Mouse (Mus musculus): ENCODE data around the gene Fam69a.
"Not testable (repeated sequence)": the region's sequence is repeated elsewhere in the genome, so short reads cannot be mapped to it uniquely, and the experiment has no call there.

Gene Fam69a

DNA sequence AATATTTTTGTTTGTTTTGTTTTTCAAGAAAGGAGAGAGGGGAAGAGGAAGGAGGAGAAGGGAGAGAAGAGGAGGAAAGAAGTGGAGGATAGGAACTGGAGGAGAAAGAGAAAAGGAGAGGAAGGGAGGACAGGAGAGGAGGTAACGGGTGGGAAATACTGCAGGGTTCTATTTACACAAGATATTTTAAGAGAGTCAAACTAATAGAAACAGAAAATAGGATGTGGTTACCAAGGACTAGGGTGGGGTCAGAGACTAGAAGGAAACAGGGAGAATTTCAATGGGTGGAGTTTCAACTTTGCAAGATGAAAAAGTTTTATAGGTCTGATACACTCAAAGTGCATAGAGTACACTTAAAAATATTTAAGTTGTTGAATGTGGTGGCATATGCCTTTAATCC is 7.0 kb downstream of the Fam69a start:
- peak; percentile 48 for DNase-seq

DNA sequence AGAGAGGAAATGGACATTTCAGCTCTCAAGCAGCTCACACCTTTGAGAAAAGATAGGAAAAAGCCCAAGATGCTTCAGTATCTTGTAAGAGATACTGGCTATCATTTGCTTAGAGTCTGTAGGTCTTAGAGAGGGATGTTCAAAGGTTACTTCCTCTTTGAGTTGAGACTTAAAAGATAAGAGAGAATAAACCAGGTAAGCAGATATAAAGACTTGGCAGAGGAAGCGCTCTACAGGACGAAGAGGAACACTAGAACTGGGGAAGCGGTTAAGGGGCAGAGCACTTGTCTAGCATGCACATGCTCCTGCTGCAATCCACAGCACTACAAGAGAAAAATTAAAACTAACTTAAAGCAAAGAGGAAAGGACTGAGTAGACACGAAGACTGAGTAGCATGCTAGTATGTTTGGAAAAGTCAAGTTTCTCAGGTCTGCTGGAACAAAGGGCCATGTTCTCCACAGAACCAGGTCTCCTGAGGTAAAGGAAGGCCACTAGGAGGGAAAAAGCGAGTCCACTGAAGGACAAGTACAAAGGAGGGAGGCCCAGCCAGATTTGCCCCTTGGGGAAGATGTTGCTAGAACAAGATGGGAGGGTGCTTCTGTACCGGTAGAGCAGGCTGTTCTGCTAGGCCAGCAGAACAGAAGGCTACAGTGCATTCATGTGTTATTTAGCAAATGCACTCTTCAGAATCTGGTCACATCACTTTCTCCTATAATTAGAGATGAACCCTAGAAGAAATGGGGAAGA is 8.4 kb downstream of the Fam69a start:
- no peak for DNase-seq

DNA sequence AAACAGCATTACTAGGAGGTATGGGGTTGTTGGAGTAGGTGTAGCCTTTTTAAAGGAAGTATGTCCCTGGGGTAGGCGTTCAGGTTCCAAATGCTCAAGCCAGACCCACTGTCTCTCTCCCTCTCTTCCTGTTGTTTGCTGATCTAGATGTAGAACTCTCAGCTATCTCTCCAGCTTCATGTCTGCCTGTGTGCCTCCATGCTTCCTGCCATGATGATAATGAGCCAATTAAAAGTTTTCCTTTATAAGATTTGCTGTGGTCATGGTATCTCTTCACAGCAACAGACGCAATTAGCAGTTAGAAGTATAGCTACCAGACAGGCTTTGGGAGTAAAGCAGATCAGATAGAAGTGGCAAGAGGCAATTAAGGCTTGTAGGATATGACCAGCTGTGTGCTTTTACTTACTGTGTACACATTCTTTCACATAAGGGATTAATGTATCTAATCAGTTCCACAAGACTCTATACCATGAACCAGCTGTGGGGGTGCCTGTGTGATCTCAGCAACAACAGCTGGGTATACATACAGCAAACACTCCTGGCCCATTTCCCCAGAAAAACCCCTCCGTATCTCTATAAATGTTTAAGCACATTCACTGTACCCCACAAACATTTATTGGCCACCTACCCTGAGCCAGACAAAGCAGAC is 9.1 kb downstream of the Fam69a start:
- no peak for DNase-seq

DNA sequence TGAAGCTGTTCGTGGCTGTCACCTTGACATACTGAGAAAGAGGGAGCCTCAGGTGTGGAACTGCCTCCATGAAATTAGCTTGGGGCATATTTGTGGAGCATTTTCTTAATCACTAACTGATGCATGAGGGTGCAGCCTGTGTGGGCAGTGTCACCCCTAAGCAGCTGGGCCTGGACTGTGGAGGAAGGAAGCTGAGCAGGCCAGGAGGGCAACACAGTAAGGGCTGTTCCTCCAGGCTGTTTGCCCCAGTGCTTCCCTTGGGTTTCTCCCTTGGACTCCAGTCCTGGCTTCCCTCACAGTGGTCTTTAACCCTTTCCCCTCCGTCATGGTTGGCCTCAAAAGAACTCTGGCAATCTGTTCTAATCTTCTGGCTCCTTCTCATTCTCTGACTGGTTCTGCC is 13.6 kb downstream of the Fam69a start:
- DNase-seq = no peak

DNA sequence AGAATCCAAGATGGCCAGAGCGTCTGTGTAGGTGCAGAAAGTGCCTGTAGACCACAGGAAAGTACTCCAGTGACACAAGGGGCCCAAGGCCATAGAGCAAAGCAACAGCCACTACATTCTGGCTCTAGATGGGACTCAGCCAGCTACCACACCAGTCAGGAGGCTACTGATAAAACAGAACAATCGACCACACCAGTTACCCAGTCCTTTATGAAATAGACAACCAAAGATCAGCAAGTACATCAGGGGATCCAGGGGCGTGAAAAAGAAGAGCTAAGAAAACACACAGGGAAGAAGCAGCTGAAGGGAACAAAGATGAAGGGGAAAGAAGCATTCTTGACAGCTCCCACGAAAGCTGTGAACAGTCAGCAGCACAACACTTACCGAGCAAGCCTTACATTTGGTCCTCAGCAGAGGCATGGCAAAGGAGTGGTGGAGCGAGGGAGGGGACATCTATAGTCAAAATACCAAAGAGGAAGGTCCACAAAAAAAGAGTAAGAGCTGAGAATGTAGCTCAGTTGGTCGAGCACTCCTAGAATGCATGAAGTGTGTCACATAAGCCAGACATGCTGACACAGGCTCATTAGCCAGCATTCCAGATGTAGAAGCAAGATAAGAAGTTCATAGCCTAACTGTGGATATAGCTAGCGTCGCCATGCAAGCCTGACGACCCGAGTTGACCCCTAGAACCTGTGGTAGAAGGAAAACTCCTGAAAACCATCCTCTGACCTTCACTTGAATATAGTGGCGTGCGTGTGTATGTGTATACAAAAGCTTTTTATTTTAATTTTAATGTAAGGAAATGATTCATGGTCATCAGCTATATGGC is 14.2 kb downstream of the Fam69a start:
- no peak for DNase-seq

DNA sequence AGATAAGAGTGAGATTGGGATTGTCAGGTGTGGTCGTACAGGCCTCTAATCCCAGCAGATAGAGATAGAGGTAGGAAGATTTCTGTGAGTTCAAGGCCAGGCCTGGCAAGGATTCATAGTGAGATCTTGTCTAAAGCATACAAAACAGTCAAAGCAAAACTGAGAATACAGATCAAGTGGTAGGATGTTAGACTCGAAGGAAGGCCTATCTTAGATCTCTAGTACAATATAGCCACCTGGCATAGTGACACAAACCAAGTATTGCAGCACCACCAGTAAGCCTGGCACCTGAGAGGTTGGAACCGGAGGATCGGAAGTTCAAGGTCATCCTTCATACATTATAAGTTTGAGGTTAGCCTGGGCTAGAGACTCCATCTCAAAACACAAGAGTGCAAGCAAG is 15.8 kb downstream of the Fam69a start:
- DNase-seq = no peak

DNA sequence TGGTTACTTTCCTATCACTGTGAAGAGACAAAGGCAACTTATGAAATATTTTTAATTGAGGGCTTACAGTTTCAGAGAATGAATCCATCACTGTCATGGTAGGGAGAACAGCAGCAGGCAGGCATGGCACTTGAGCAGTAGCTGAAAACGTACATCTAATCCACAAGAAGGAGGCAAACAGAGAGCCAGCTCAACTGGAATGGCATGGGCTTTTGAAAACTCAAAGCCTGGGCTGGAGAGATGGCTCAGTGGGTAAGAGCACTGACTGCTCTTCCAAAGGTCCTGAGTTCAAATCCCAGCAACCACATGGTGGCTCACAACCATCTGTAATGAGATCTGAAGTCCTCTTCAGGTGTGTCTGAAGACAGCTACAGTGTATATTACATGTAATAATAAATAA is 17.1 kb downstream of the Fam69a start:
- DNase-seq = not testable (repeated sequence)

DNA sequence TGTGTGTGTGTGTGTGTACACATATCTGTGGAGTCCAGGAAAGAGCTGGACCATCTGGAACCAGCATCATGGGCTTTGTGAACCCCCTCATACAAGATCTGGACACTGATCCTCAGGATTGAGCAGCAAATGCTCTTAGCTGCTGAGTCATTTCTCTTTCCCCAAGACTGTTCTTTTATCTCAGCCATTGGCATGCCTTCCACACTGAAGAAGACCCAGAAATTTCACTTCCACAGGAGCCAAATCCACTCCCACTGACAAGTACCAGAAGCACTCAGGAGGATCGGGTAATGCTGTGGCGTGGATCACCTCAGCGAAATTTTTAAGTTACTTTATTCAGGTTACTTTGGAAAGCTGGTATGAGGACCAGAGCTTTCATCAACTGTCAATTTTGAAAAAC is 18.8 kb downstream of the Fam69a start:
- no peak for DNase-seq

DNA sequence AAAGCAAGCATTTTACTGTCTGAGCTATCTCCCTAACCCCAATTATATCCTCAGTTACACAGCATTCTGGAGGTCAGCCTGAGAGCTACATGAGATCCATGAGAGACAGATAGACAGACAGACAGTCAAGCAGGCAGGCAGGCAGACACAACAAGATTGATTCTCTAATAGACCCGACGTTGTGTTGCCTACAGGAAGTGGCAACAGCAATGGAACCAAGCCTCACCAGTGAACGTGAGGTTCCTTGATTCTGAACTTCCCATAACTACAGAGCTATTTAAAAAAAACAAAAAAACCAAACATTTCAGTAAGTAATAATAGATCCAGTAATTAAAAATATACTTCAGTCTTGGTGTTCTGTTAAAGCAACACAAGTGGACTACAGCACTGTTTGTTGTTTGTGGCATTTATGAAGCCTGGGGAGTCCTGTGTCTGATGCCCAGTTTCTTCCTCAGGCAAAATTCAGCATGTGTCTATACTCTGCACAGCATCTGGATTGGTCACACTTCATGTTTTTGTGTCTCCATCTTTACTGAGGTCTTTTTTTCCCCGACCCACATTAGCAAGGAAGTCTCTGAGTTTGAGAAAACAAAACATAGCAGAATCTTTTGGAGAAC is 19.9 kb downstream of the Fam69a start:
- no peak for DNase-seq

DNA sequence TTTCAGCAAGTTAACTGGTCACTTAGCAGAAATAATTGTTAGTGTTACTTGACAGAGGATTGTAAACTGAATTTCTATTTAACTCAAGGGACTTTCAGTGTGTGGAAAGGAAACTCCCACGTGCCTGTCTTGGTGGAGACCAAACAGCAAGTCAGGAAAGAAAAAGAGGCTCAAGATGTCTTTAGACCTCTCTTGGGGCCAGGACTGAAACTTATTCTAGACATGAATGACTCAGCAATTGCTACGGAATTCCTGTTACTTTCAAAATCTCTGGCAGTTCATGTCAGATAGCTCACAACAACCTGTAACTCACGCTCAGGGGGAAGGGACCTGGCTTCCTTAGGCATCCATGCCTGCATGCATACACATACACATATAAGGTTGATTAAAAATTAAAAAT is 20.7 kb downstream of the Fam69a start:
- no peak for DNase-seq

DNA sequence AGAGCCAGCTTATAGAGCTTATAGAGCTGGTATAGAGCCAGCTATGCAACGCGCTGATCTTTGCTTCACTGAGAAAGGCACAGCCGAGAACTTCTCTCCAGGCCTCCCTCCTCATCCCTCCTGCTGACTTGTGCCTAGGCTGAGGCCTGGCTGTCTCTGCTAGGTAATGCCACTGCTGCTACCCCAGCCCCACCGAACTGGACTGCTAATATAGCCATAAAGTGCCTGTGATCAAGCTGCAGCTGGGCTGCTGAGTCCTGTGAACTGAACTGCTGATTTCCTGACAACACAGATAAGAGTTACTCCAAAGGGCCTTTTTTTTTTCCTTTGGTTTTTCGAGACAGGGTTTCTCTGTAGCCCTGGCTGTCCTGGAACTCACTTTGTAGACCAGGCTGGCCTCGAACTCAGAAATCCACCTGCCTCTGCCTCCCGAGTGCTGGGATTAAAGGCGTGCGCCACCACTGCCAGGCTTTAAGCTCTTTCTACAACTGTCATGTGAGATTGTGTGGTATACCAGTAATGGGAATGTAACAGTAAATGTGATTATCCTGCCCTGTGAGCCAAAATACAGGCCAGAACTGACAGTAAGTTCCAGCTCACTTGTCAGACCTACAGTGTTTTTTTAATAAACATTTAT is 21.4 kb downstream of the Fam69a start:
- no peak for DNase-seq

DNA sequence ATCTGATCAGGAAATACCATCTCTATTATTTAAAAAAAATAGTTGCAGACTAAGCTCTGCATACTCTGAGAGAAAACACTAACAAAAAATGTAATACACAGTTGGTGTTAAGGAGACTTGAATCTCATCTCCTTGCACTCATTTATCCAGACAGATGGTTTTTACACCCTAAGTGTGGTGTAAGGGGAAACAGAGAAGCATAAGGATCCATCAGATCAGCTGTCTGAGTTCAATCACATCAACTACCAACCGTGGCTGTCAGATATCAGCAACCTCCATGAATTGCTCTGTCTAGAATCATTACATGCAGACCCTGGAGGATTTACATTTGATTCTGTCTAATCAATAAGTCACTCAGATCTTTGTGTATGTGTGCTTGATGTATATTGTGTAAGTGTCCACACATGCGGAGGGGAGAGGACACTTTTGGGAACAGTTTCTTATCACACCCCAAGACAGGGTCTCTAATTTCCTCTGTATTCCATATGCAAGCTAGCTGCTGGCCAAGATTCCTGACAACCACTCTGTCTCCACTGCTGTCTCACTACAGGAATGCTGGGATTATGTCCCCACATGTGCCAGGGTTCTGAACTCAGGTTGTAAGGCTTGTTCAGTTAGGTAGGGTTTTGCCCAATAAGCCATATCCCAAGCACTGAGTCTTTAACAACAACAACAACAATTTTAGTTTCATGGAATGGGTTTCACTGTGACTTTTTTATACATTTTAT is 22.7 kb downstream of the Fam69a start:
- no peak for DNase-seq

DNA sequence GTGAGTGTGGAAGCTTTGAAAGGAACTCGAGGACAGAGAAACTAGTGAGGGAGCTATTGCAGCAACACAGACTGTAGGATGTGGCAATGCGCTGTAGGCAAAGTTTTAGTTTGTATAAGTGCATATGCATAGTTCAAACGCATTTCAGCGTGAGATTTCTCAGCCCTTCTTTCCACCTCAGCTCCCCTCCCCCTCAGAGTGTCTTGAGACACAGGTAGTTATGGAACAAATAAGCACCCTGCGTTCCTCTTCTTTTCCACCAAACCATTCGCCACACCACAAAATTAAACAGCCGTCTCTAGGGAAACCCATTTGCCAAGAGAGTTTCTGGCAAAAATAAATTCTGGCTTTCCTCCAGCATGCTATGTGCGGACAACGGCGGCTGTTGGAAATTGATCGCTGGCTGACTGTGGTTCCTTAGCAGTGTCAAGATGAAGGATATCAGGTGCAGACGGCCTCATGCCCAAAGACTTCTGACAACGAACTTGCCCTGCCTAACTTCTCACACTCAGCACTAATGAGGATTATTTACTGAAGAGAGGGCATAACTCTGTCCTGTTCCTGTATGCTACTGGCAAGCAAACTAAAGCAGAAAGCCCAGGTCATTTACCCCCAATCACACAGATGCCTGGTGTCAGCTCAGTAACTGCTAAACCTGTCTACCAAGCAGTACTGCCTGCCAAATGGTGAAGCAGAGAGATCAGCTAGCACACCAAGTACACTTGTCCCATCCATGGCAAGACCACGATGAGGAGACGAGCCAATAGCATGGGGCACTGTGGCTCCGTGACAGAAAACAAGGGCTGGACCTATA is 25.2 kb downstream of the Fam69a start:
- DNase-seq = peak; percentile 62

DNA sequence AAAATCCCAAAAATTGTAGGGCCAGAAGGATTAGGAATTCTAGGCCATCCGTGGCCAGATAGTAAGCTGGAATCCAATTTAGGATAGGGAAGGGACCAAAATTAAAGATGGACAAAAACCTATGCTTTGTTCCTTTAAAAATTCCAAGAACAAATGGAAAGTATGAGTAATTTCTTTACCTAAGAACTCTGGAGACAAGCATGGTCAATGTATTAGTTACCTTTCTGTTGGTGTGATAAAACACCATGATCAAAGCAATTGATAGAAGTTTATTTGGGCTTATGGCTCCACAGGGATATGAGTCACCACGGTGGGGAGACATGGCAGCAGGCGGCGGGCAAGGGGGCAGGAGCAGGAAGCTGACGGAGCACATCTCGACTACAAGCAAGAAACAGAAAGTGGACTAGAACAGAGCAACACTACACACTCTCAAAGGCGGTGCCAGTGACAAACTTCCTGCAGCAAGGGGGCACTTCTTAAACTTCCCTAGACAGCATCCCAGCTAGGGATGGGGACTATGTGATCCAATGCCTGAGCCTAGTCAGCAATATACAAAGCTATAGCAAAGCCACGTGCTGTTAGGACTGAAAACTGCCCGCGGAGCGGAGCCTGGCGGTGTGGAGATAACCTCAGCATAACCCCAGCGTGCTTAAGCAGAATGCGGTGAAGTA is 26.2 kb downstream of the Fam69a start:
- DNase-seq = peak; percentile 71

DNA sequence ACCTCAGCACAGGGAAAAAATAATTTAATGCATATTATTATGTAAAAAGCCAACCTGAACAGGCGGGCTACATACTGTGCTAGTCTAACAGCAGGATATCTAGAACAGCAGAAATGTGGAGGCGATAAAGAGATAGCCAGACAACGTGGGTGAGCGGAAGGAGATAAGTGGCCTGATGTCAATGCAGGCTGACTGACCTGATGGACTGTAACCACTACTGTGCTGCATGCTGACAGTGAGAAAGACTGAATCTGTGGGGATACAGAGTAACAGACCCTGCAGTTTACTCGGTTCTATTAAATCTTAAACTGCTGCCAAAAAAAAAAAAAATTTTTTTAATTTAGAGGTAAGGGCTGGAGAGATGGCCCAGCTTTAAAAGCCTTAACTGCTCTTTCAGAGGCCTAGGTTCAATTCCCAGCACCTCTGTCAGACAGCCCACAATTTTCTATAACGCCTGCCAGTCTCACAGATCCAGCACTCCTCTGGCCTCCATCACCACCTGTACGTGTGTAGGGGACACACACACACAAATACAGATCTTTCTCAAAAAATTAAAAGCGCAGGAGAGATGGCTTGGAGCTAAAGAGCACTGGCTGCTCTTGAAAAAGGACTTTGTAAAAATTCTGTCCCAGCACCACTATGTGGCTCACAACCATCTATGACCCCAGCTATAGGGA is 27.1 kb downstream of the Fam69a start:
- DNase-seq = no peak

DNA sequence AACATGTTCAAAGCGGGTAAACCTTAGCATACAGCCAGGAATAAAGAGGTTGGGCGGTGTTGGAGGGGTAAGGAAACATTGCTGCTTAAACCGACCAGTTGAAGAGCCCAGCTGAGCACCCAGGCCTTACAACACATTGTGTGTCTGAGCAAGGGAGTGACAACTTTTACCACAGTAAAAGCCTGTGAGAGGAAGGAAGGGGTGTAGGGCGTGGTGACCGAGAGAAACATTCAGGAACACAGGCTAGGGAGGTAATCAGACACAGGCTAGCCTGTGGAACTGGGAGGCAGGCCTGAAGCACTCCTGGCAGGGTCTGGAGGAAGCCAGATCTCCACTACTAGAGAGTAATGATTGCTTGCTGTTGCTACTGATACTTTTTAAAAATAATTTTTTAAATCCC is 36.2 kb downstream of the Fam69a start:
- peak; percentile 73 for DNase-seq

DNA sequence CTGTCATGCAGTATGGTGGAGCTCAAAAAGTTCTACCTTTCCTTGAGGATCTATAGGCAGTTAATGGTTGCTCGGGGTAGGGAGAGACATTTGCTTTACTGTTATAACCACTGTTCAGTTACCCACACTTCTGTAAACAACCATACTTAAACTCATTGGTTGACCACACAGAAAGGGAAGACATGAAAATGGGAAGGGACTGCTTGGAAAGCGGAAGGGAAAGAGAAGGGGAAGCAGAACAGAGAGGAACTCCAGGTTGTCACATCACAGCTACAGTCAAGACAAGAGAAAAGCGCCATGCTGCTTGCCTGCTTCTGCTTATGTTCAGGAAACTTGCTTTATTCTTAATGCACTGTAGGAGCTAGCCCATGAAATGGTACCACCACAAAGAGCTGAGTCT is 37.3 kb downstream of the Fam69a start:
- DNase-seq = peak; percentile 44

DNA sequence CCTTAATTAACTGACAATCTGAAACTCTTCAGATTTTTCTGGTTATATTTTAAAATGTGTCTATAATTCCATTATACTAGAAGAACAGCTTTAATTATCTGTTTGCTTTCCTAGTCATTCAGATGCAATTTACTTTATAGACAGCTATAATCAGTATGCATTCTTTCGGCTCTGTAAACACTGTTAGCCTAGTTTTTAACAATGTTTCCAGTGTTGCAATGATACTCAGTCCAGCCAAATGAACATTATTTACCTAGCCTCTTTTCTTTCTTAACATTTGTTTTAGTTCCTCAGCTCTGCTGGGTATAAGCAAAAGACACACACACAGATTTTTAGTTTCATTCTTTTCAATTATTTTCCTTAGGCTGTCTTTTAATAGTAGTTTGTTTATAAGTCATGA is 38.0 kb downstream of the Fam69a start:
- no peak for DNase-seq

DNA sequence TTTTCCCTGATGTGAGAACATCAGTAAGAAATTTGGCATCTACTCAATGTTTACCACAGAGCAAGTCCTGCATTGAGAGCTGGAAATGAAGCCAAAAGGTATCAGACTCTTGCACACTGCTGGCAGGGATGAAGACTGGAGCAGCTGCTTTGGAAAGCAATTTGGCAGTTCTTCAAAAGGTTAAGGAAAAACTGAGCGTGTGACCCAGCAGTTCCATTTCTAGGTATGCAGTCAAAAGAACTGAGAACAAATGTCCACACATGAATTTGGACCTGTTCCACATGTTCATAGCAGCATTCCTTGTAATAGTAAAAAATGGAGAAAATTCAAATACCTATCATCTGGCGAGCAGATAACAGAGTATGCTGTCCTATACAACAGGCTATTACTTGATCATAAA is 39.3 kb downstream of the Fam69a start:
- DNase-seq = peak; percentile 61

DNA sequence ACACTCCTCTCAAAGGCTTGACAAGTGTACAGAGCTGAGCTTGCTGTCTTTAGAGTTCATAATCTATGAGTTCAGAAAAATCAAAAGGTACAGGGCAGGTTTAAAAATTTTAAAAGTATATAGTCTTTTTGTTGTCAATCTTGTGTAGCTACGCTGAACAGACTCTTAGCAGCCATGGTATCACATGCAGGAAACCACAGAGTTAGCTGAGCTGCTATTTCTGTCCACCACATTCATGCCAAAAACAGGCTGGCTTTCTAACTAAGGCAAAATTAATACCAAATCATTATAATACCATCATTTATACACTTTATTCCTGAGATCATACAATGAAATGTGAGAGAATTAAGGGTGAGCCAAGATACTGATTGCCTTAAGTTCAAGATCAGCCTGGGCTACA is 40.4 kb downstream of the Fam69a start:
- DNase-seq = no peak

Measured in lung, postnatal 36 days (tissue).